Mouse (Mus musculus) liver, embryonic 13.5 days (tissue): ENCODE measurements around the gene Rtkn2. TPM values are rescaled to one million over a fixed set of nuclear protein-coding genes. Genes with fewer than 3 reads are reported as not detected.

Experiments
- ATAC-seq: fragments of 200-750 bp; cut with Nextera tagmentation; 2 replicates; pipeline ENCODE4 v1.8.0; 2017; ENCODE audit warnings: low read depth, mild to moderate bottlenecking, moderate number of reproducible peaks, moderate library complexity
- DNase-seq: peaks from one replicate; pipeline ENCODE4 v3.0.0; 2022
- H3K27ac ChIP-seq: fragments of 300-500 bp; sonication (generic); 2 replicates; pipeline ENCODE4 v1.5.1; 2015; ENCODE audit warnings: moderate library complexity, mild to moderate bottlenecking, inconsistent platforms
- H3K27me3 ChIP-seq: fragments of 300-500 bp; sonication (generic); 2 replicates; pipeline ENCODE4 v1.6.1; 2015; ENCODE audit warnings: mild to moderate bottlenecking, inconsistent platforms
- H3K36me3 ChIP-seq: fragments of 300-500 bp; sonication (generic); 2 replicates; pipeline ENCODE4 v1.6.1; 2015; ENCODE audit warnings: mild to moderate bottlenecking, inconsistent platforms
- H3K4me1 ChIP-seq: fragments of 300-500 bp; sonication (generic); replicated peaks from 2 replicates; pipeline ENCODE4 v1.6.1; 2015; ENCODE audit warnings: inconsistent platforms
- H3K4me2 ChIP-seq: fragments of 300-500 bp; sonication (generic); 2 replicates; pipeline ENCODE4 v1.6.1; 2015; ENCODE audit warnings: inconsistent platforms, mild to moderate bottlenecking, moderate library complexity
- H3K4me3 ChIP-seq: fragments of 300-500 bp; sonication (generic); replicated peaks from 2 replicates; pipeline ENCODE4 v1.5.1; 2015; ENCODE audit warnings: mild to moderate bottlenecking, inconsistent platforms
- H3K9ac ChIP-seq: fragments of 300-500 bp; sonication (generic); 2 replicates; pipeline ENCODE4 v1.6.1; 2015; ENCODE audit warnings: mild to moderate bottlenecking, inconsistent platforms
- H3K9me3 ChIP-seq: fragments of 300-500 bp; sonication (generic); replicated peaks from 2 replicates; pipeline ENCODE4 v1.6.1; 2016; ENCODE audit warnings: inconsistent platforms
- WGBS: fragments of 180-500 bp; shearing (Covaris S2); methylation state at CpG from one replicate; pipeline ENCODE4 v1.1.7; 2015; ENCODE audit not compliant: insufficient replicate concordance; 5-methylcytosine and 5-hydroxymethylcytosine counted together
- polyA plus RNA-seq: library from polyadenylated mRNA; unstranded; fragments of >200 nt; fragmentation: Nextera tagmentation; extraction: Ambion mirVana; gene quantifications from 2 replicates; pipeline ENCODE4 v1.2.1, GENCODE M21; 2015

Rtkn2 gene
- polyA plus RNA-seq, 1 experiment from 2014 or later = 1.8 TPM

- no peak overlapping the region for H3K9ac ChIP-seq
- no peaks in the 10 kb centered on the region for H3K27me3 ChIP-seq
- H3K9me3 ChIP-seq = no peaks in the 10 kb centered on the region
- no peaks in the 10 kb centered on the region for H3K36me3 ChIP-seq
- WGBS = 58% methylated on average over 8 of the region's 8 CpGs
- no peak for DNase-seq
- no peak overlapping the region for H3K4me2 ChIP-seq
- no peak overlapping the region for H3K4me3 ChIP-seq
- no peak for ATAC-seq
- no peak overlapping the region for H3K27ac ChIP-seq
- no peaks in the 10 kb centered on the region for H3K4me1 ChIP-seq
These were observed 84.6 kb downstream of the Rtkn2 start for GRCm38 (mm10) chr10:68063806-68064545.

- no peak for ATAC-seq
- H3K9me3 ChIP-seq = no peaks in the 10 kb centered on the region
- no peak overlapping the region for H3K4me2 ChIP-seq
- WGBS = 82% methylated on average over 10 of the region's 10 CpGs
- no peak for DNase-seq
- no peak overlapping the region for H3K9ac ChIP-seq
- H3K27ac ChIP-seq = no peak overlapping the region
- no peaks in the 10 kb centered on the region for H3K4me1 ChIP-seq
- no peak overlapping the region for H3K4me3 ChIP-seq
- H3K36me3 ChIP-seq = no peaks in the 10 kb centered on the region
- no peaks in the 10 kb centered on the region for H3K27me3 ChIP-seq
These were observed 85.2 kb downstream of the Rtkn2 start for GRCm38 (mm10) chr10:68064571-68064970.

- ATAC-seq = no peak
- 60% methylated on average over 5 of the region's 5 CpGs for WGBS
These were observed 86.8 kb downstream of the Rtkn2 start for GRCm38 (mm10) chr10:68066173-68066572.

GRCm38 (mm10) chr10:68067961-68068360 lies 88.6 kb downstream of the Rtkn2 start:
- WGBS = 63% methylated on average over 5 of the region's 5 CpGs
- DNase-seq = no peak

More at GRCm38 (mm10) chr10:68066173-68066572, 86.8 kb downstream of the Rtkn2 start:
- H3K4me3 ChIP-seq = no peak overlapping the region
- no peak for DNase-seq
- no peak overlapping the region for H3K27ac ChIP-seq
- H3K4me1 ChIP-seq = no peaks in the 10 kb centered on the region
- H3K36me3 ChIP-seq = no peaks in the 10 kb centered on the region
- no peaks in the 10 kb centered on the region for H3K27me3 ChIP-seq
- no peaks in the 10 kb centered on the region for H3K9me3 ChIP-seq
- no peak overlapping the region for H3K4me2 ChIP-seq
- H3K9ac ChIP-seq = no peak overlapping the region

GRCm38 (mm10) chr10:68068426-68068825 lies 89.1 kb downstream of the Rtkn2 start:
- no peak overlapping the region for H3K4me3 ChIP-seq
- H3K9me3 ChIP-seq = no peaks in the 10 kb centered on the region
- 71% methylated on average over 8 of the region's 8 CpGs for WGBS
- no peaks in the 10 kb centered on the region for H3K27me3 ChIP-seq
- H3K4me1 ChIP-seq = no peaks in the 10 kb centered on the region
- no peak for ATAC-seq
- H3K27ac ChIP-seq = no peak overlapping the region
- H3K36me3 ChIP-seq = no peaks in the 10 kb centered on the region
- DNase-seq = no peak
- no peak overlapping the region for H3K9ac ChIP-seq
- no peak overlapping the region for H3K4me2 ChIP-seq

More at GRCm38 (mm10) chr10:68067961-68068360, 88.6 kb downstream of the Rtkn2 start:
- Histone ChIP-seq H3K4me2 (no peak overlapping the region), H3K9ac (no peak overlapping the region), H3K27ac (no peak overlapping the region), H3K4me1 (no peaks in the 10 kb centered on the region), H3K4me3 (no peak overlapping the region), H3K36me3 (no peaks in the 10 kb centered on the region), H3K27me3 (no peaks in the 10 kb centered on the region), H3K9me3 (no peaks in the 10 kb centered on the region)
- no peak for ATAC-seq

- DNase-seq = no peak
- no peaks in the 10 kb centered on the region for H3K9me3 ChIP-seq
- no peak overlapping the region for H3K27ac ChIP-seq
- 66% methylated on average over 7 of the region's 7 CpGs for WGBS
- no peaks in the 10 kb centered on the region for H3K4me1 ChIP-seq
- no peak for ATAC-seq
- H3K4me2 ChIP-seq = no peak overlapping the region
- no peak overlapping the region for H3K4me3 ChIP-seq
- no peaks in the 10 kb centered on the region for H3K36me3 ChIP-seq
- H3K27me3 ChIP-seq = no peaks in the 10 kb centered on the region
- no peak overlapping the region for H3K9ac ChIP-seq
These were observed 91.7 kb downstream of the Rtkn2 start for GRCm38 (mm10) chr10:68071041-68071440.

GRCm38 (mm10) chr10:68072626-68073025 lies 93.3 kb downstream of the Rtkn2 start:
- no peak overlapping the region for H3K4me3 ChIP-seq
- DNase-seq (no peak), ATAC-seq (no peak)
- no peak overlapping the region for H3K4me2 ChIP-seq
- H3K9me3 ChIP-seq = no peaks in the 10 kb centered on the region
- H3K27ac ChIP-seq = no peak overlapping the region
- H3K4me1 ChIP-seq = no peaks in the 10 kb centered on the region
- H3K36me3 ChIP-seq = no peaks in the 10 kb centered on the region
- H3K27me3 ChIP-seq = no peaks in the 10 kb centered on the region
- H3K9ac ChIP-seq = no peak overlapping the region
- 71% methylated on average over 4 of the region's 4 CpGs for WGBS

- ATAC-seq (no peak), DNase-seq (no peak)
- Histone ChIP-seq H3K27me3 (no peaks in the 10 kb centered on the region), H3K4me1 (no peaks in the 10 kb centered on the region), H3K9ac (no peak overlapping the region), H3K4me3 (no peak overlapping the region), H3K27ac (no peak overlapping the region), H3K9me3 (0 out of 2 replicates have a peak, but pooled peaks cover 4% of the 10 kb centered on the region), H3K36me3 (no peaks in the 10 kb centered on the region), H3K4me2 (no peak overlapping the region)
- WGBS = 78% methylated on average over 12 of the region's 12 CpGs
These were observed 94.9 kb downstream of the Rtkn2 start for GRCm38 (mm10) chr10:68074291-68074690.

- 43% methylated on average over 5 of the region's 5 CpGs for WGBS
- Histone ChIP-seq H3K27ac (no peak overlapping the region), H3K9me3 (0 out of 2 replicates have a peak, but pooled peaks cover 4% of the 10 kb centered on the region), H3K27me3 (no peaks in the 10 kb centered on the region), H3K4me3 (no peak overlapping the region), H3K4me2 (no peak overlapping the region), H3K4me1 (no peaks in the 10 kb centered on the region), H3K9ac (no peak overlapping the region), H3K36me3 (no peaks in the 10 kb centered on the region)
- ATAC-seq (no peak), DNase-seq (no peak)
These were observed 95.8 kb downstream of the Rtkn2 start for GRCm38 (mm10) chr10:68075181-68075580.

GRCm38 (mm10) chr10:68078708-68079107 lies 99.3 kb downstream of the Rtkn2 start:
- Histone ChIP-seq H3K27ac (no peak overlapping the region), H3K4me2 (no peak overlapping the region), H3K4me1 (no peaks in the 10 kb centered on the region), H3K9me3 (0 out of 2 replicates have a peak, but pooled peaks cover 4% of the 10 kb centered on the region), H3K9ac (no peak overlapping the region), H3K4me3 (no peak overlapping the region), H3K27me3 (no peaks in the 10 kb centered on the region), H3K36me3 (no peaks in the 10 kb centered on the region)
- DNase-seq (no peak), ATAC-seq (no peak)
- 76% methylated on average over 3 of the region's 3 CpGs for WGBS

- H3K4me1 ChIP-seq = no peaks in the 10 kb centered on the region
- H3K4me2 ChIP-seq = no peak overlapping the region
- DNase-seq (no peak), ATAC-seq (no peak)
- H3K27me3 ChIP-seq = no peaks in the 10 kb centered on the region
- H3K27ac ChIP-seq = no peak overlapping the region
- H3K4me3 ChIP-seq = no peak overlapping the region
- H3K36me3 ChIP-seq = no peaks in the 10 kb centered on the region
- 0 out of 2 replicates have a peak, but pooled peaks cover 4% of the 10 kb centered on the region for H3K9me3 ChIP-seq
- 48% methylated on average over 10 of the region's 10 CpGs for WGBS
- no peak overlapping the region for H3K9ac ChIP-seq
These were observed 100.7 kb downstream of the Rtkn2 start for GRCm38 (mm10) chr10:68079910-68080670.
